Mouse (Mus musculus) ES-E14 (cell line): Measurements from ENCODE around the gene Krt72. TPM values are rescaled to one million over a fixed set of nuclear protein-coding genes. Genes with fewer than 3 reads are reported as not detected.

Source experiments
- DNase-seq: peaks from one replicate; pipeline ENCODE4 v3.0.0-alpha.2; 2013; ENCODE audit warnings: low read depth, low spot score
- H3K27ac ChIP-seq: 2 replicates; pipeline ENCODE4 v1.5.1; 2012; ENCODE audit warnings: low read depth, mild to moderate bottlenecking, low read length, moderate library complexity, mixed read lengths; ENCODE audit not compliant: poor library complexity, insufficient read depth, severe bottlenecking
- H3K36me3 ChIP-seq: 2 replicates; pipeline ENCODE4 v1.6.1; 2012; ENCODE audit warnings: mild to moderate bottlenecking, low read length, moderate library complexity, mixed read lengths; ENCODE audit not compliant: control insufficient read depth, poor library complexity, insufficient read depth, severe bottlenecking
- H3K4me1 ChIP-seq, 2 experiments: fragments of 150-350 bp in 1 of 2; sonication (generic) in 1 of 2; 2 replicates each; pipeline ENCODE4 v1.6.1; 2012; ENCODE audit warnings: low read length in 2 of 2, mild to moderate bottlenecking in 1 of 2, mixed read lengths in 1 of 2; ENCODE audit not compliant: control insufficient read depth in 2 of 2, insufficient read depth in 2 of 2, poor library complexity in 1 of 2
- H3K4me3 ChIP-seq, 2 experiments: fragments of 150-350 bp in 1 of 2; sonication (generic) in 1 of 2; 2 replicates each; pipeline ENCODE4 v1.5.1; 2012; ENCODE audit warnings: low read length in 2 of 2, low read depth in 1 of 2, mild to moderate bottlenecking in 1 of 2, mixed read lengths in 1 of 2; ENCODE audit not compliant: insufficient read depth in 1 of 2, poor library complexity in 1 of 2, severe bottlenecking in 1 of 2
- H3K9ac ChIP-seq: 2 replicates; pipeline ENCODE4 v1.6.1; 2012; ENCODE audit warnings: low read depth, mild to moderate bottlenecking, low read length, mixed read lengths; ENCODE audit not compliant: poor library complexity, insufficient read depth, severe bottlenecking
- H3K9me3 ChIP-seq: fragments of 150-350 bp; sonication (generic); 2 replicates; pipeline ENCODE4 v1.6.1; 2012; ENCODE audit warnings: low read depth, mild to moderate bottlenecking, low read length; ENCODE audit not compliant: control insufficient read depth, insufficient read depth
- CHD2 ChIP-seq: IDR thresholded peaks from 2 replicates; pipeline ENCODE4 v1.6.1; 2014; ENCODE audit warnings: mild to moderate bottlenecking, low read depth, low read length, inconsistent platforms
- HCFC1 ChIP-seq: IDR thresholded peaks from 2 replicates; pipeline ENCODE4 v1.6.1; 2012; ENCODE audit warnings: low read length, inconsistent platforms, borderline replicate concordance; ENCODE audit not compliant: insufficient read depth
- MAFK ChIP-seq: IDR thresholded peaks from 2 replicates; pipeline ENCODE4 v1.6.1; 2014; ENCODE audit warnings: mild to moderate bottlenecking, low read depth, low read length, inconsistent platforms; ENCODE audit not compliant: insufficient read depth
- ZC3H11A ChIP-seq: IDR thresholded peaks from 2 replicates; pipeline ENCODE4 v1.6.1; 2012; ENCODE audit warnings: low read depth, mild to moderate bottlenecking, inconsistent platforms, low read length, borderline replicate concordance
- ZNF384 ChIP-seq: IDR thresholded peaks from 2 replicates; pipeline ENCODE4 v1.6.1; 2012; ENCODE audit warnings: low read depth, low read length, inconsistent platforms
- in situ Hi-C, 2 experiments: fragments of 600-800 bp; cut with MboI; formaldehyde crosslinking; loops; one replicate each; pipeline ENCODE4 v1.15.1; 2025; ENCODE audit warnings: low sequenced_read_pairs in 2 of 2, inconsistent platforms in 1 of 2; ENCODE audit not compliant: unreplicated experiment in 2 of 2
- total RNA-seq: library from RNA; depleted of rRNA; stranded (reverse); fragments of 300-350 nt; gene quantifications from 2 replicates; pipeline ENCODE4 v1.2.3, GENCODE M21; 2012

Gene Krt72
- total RNA-seq, 1 experiment, result not detected

DNA sequence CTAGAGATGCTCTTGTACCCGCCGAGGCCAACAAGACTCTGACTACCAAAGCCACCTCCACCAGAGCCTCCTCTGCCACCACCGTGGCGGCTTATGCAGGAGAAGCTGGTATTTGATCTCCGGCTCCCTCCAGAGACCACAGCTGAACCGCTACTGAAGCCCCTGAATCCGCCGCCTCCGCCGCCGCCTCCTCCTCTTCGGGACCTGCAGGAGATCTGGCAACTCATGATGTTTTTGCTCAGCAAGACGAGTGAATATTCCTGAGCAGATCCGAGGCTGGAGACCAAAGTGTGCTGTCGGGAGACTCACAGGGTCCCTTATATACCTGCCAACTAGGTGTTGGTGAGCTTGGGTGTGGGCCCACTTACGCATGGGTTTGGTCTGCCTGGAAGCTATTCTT is 31.6 kb upstream of the Krt72 start, which contains the start of gene Krt2:
Gene Krt2, minus strand, starts transcription at position 295 of the 400 bp plus-strand sequence.
- Histone ChIP-seq H3K27ac (no peak within 1 kb of the TSS), H3K4me3 (peak within 1 kb of the TSS; percentile 36 to 55; a peak in 3 of 4 replicates), H3K9me3 (no peaks in the 10 kb centered on the region), H3K36me3 (no peaks in the 10 kb centered on the region), H3K9ac (no peak within 1 kb of the TSS), H3K4me1 (no peaks in the 10 kb centered on the region)
- in situ Hi-C loops, result no loop called here
- DNase-seq, result no peak
- TF ChIP-seq MAFK, result no peak
- TF ChIP-seq CHD2, result no peak
- TF ChIP-seq ZNF384, result no peak
- no peak for TF ChIP-seq HCFC1
- TF ChIP-seq ZC3H11A, result no peak

DNA sequence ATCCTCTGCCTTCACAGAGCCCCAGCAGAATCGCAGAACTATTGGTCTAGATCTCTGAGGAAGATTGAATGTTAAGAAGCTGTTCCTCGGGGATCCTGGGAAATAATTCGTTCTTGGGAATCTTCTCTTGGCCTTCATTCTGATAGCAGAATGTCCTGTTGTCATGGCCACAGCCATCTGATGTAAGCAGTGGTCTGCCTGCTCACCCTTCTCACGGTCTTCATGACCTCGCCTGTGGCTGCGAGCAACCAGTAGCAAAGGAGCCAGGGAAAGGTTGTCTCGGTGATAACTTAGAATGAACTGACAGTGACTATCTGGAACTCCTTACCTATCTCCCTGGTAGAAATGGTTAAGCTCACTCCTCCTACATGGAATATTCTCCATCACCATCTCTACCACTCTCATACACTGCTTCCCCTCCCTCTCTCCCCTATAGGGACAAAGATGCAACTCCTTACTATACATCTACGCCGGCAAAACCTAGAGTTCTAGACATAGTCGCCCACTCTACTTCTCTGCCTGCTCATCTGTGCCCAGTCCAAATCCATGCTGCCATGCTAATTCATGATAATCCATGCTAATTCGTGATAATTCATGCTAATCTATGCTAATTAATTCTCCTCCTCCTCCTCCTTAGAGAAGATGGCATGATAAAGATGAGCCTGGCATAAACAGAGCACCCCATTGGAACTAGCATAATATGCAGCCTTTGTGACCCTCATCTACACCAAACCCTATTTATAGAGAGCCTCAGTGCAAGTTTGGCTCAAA is 17.0 kb upstream of the Krt72 start:
- H3K9ac ChIP-seq, result no peak overlapping the region
- in situ Hi-C loops, result no loop called here
- no peak for DNase-seq

DNA sequence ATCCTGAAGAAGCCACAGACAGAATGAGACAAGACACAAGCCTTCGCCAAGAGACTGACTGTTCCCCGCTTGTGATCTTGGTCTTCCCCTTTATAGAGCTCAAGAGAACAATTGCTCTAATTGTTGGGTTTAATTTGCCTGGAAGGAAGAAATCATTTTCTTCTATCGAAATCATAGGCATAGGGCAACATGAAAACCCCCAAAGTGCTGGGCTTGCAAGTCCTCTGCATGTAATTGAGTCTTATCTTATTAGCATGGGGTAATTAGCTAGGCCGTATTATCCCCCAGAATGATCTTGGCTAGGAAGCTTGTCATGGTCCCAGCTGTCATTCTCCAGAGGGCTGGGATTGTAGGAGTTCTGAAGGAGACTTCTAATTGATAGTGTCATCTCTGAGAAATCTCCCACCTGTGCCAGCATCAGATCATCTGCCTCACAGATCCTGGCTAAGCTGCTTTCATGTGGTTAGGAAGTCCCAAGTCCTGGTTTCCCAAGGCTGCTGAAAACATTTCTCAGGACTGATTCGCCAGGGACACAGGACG is 16.1 kb upstream of the Krt72 start, which contains the start of gene Krt73:
Gene Krt73, minus strand, starts transcription at position 51 of the 540 bp plus-strand sequence.
- Histone ChIP-seq H3K4me3 (no peak within 1 kb of the TSS), H3K27ac (no peak within 1 kb of the TSS), H3K9ac (no peak within 1 kb of the TSS), H3K36me3 (no peaks in the 10 kb centered on the region), H3K4me1 (no peaks in the 10 kb centered on the region), H3K9me3 (no peaks in the 10 kb centered on the region)
- in situ Hi-C loops, result no loop called here
- DNase-seq, result no peak
- no peak for TF ChIP-seq CHD2
- no peak for TF ChIP-seq ZNF384

More for the DNA sequence above, 17.0 kb upstream of the Krt72 start:
- Histone ChIP-seq H3K4me3 (no peak overlapping the region), H3K36me3 (no peaks in the 10 kb centered on the region), H3K27ac (no peak overlapping the region), H3K4me1 (no peaks in the 10 kb centered on the region), H3K9me3 (no peaks in the 10 kb centered on the region)
- TF ChIP-seq MAFK (no peak), ZNF384 (no peak), ZC3H11A (no peak), CHD2 (no peak), HCFC1 (no peak)

DNA sequence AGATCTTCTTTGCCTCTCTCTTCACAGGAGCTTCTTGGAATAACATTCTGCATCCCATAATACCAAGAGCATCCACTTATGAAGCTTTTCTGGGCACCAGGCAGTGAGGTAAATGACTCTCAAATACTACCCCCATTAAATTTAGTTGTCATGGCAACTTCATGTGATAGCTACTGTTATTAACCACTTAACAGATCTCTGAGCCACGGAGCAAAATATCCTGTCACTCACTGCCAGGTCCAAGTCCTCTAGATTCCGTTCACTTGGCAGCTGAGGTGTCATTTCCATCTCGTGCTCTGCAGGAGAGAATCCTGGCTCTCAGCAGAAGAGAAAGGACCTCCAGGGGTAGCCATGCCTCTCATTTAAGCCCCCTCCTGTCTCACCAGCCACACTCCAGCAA is 4.6 kb upstream of the Krt72 start:
- no peak overlapping the region for H3K4me3 ChIP-seq
- no peak for DNase-seq
- no peaks in the 10 kb centered on the region for H3K9me3 ChIP-seq
- no peaks in the 10 kb centered on the region for H3K4me1 ChIP-seq
- no peak overlapping the region for H3K9ac ChIP-seq
- in situ Hi-C loops, result no loop called here
- H3K27ac ChIP-seq, result no peak overlapping the region
- no peak for TF ChIP-seq CHD2
- no peak for TF ChIP-seq MAFK
- no peak for TF ChIP-seq ZNF384
- no peak for TF ChIP-seq HCFC1
- no peak for TF ChIP-seq ZC3H11A
- H3K36me3 ChIP-seq, result no peaks in the 10 kb centered on the region
